Mouse (Mus musculus) liver, embryonic 13.5 days (tissue): Measurements from ENCODE around the gene Tmem223. TPM values are rescaled to one million over a fixed set of nuclear protein-coding genes. Genes with fewer than 3 reads are reported as not detected.

Experiments used
- ATAC-seq: fragments of 200-750 bp; cut with Nextera tagmentation; 2 replicates; pipeline ENCODE4 v1.8.0; 2017; ENCODE audit warnings: low read depth, mild to moderate bottlenecking, moderate number of reproducible peaks, moderate library complexity
- DNase-seq: peaks from one replicate; pipeline ENCODE4 v3.0.0; 2022
- H3K27ac ChIP-seq: fragments of 300-500 bp; sonication (generic); 2 replicates; pipeline ENCODE4 v1.5.1; 2015; ENCODE audit warnings: moderate library complexity, mild to moderate bottlenecking, inconsistent platforms
- H3K27me3 ChIP-seq: fragments of 300-500 bp; sonication (generic); 2 replicates; pipeline ENCODE4 v1.6.1; 2015; ENCODE audit warnings: mild to moderate bottlenecking, inconsistent platforms
- H3K36me3 ChIP-seq: fragments of 300-500 bp; sonication (generic); 2 replicates; pipeline ENCODE4 v1.6.1; 2015; ENCODE audit warnings: mild to moderate bottlenecking, inconsistent platforms
- H3K4me1 ChIP-seq: fragments of 300-500 bp; sonication (generic); replicated peaks from 2 replicates; pipeline ENCODE4 v1.6.1; 2015; ENCODE audit warnings: inconsistent platforms
- H3K4me2 ChIP-seq: fragments of 300-500 bp; sonication (generic); 2 replicates; pipeline ENCODE4 v1.6.1; 2015; ENCODE audit warnings: inconsistent platforms, mild to moderate bottlenecking, moderate library complexity
- H3K4me3 ChIP-seq: fragments of 300-500 bp; sonication (generic); replicated peaks from 2 replicates; pipeline ENCODE4 v1.5.1; 2015; ENCODE audit warnings: mild to moderate bottlenecking, inconsistent platforms
- H3K9ac ChIP-seq: fragments of 300-500 bp; sonication (generic); 2 replicates; pipeline ENCODE4 v1.6.1; 2015; ENCODE audit warnings: mild to moderate bottlenecking, inconsistent platforms
- H3K9me3 ChIP-seq: fragments of 300-500 bp; sonication (generic); replicated peaks from 2 replicates; pipeline ENCODE4 v1.6.1; 2016; ENCODE audit warnings: inconsistent platforms
- WGBS: fragments of 180-500 bp; shearing (Covaris S2); methylation state at CpG from one replicate; pipeline ENCODE4 v1.1.7; 2015; ENCODE audit not compliant: insufficient replicate concordance; 5-methylcytosine and 5-hydroxymethylcytosine counted together
- polyA plus RNA-seq: library from polyadenylated mRNA; unstranded; fragments of >200 nt; fragmentation: Nextera tagmentation; extraction: Ambion mirVana; gene quantifications from 2 replicates; pipeline ENCODE4 v1.2.1, GENCODE M21; 2015

The Tmem223 gene
- polyA plus RNA-seq: 66.1 and 74.2 TPM in 2 replicates

DNA sequence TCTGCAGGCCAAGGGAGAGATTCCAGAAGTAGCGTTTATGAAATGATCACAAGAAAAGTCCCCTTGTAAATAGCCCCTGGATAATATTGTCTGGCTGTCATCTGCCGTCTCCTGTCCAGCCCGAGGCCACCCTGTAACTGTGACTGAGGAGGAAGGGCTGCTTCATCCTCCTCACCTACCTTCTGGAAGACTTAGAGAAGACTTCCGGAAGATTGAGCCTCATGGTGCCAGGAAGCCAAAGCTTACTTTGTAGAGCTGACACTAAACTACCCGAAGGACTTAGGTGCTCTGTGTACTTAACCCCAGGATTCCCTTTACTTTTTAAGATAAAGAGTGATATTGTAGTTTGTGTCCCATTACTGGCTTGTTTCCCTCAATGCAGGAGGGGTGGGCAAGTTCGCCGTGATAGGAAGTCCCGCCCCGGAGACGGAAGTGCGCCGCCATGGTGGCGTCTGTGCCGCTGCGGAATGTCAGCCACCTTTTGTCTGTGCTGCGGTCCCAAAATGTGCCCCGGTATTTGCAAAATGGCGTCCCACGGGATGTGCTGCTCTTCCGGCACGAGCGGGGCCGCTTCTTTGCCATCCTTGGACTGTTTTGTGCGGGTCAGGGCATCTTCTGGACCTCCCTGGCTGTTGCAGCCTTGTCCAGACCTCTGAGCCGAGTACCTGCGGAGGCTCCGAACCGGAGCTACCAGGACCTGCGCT, at the start of gene Tmem223:
TSS of gene Tmem223 (plus strand) at position 430 of the 704 bp plus-strand sequence.
- ATAC-seq (no peak), DNase-seq (peak; percentile 61)
- peak within 1 kb of the TSS; percentile 85 for H3K4me3 ChIP-seq
- H3K27me3 ChIP-seq: no peaks in the 10 kb centered on the region
- H3K36me3 ChIP-seq: peaks cover 75% of the 10 kb centered on the region
- H3K4me2 ChIP-seq: peak within 1 kb of the TSS; percentile 99
- H3K9me3 ChIP-seq: 0 out of 2 replicates have a peak, but pooled peaks cover 1% of the 10 kb centered on the region
- peak within 1 kb of the TSS; percentile 99 for H3K27ac ChIP-seq
- H3K4me1 ChIP-seq: peaks cover 46% of the 10 kb centered on the region
- H3K9ac ChIP-seq: peak within 1 kb of the TSS; percentile 93
- 14% methylated on average over 29 of the region's 29 CpGs for WGBS

DNA sequence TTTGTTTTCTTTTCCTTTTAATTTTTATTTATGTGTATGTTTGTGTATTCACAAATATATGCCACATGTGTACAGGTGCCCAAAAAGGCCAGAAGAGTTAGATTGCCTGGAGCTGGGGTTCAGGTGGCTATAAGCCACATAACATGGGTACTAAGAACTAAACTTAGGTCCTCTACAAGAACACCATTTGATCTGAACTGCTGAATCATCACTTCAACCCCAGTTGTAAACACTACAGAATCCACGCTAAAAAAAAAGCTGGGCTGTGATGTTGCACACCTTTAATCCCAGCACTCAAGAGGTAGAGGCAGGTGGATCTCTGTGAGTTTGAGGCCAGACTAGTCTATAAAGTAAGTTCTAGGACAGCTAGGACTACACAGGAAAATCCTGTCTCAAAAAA, 49.4 kb upstream of the Tmem223 start:
- peaks cover 25% of the 10 kb centered on the region for H3K36me3 ChIP-seq
- DNase-seq (no peak), ATAC-seq (no peak)
- H3K4me2 ChIP-seq: peak overlapping the region; percentile 81
- H3K27me3 ChIP-seq: no peaks in the 10 kb centered on the region
- peak overlapping the region; percentile 98 for H3K27ac ChIP-seq
- peak overlapping the region; percentile 88 for H3K9ac ChIP-seq
- no peaks in the 10 kb centered on the region for H3K9me3 ChIP-seq
- H3K4me3 ChIP-seq: peak overlapping the region; percentile 85
- peaks cover 70% of the 10 kb centered on the region for H3K4me1 ChIP-seq
- 24% methylated on average over 1 of the region's 1 CpGs for WGBS

DNA sequence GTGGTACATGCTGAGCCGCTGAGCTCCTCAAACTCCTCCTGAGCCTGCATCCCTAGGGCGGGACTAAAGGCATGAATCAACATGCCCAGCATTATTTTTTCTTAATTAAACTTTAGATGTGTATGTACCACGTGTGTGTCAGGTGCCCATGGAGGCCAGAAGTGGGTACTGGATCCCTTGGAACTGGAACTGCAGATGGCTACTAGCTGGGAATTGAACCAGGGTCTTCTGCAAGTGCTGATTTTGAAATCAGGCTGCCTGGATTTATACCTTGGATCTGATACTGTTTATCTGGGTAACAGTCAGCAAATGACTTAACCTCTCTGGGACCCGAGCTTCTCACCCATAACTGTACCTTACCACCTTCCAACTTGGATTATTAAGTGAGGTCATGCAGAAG, 48.8 kb upstream of the Tmem223 start:
- ATAC-seq: no peak
- no peaks in the 10 kb centered on the region for H3K9me3 ChIP-seq
- no peak for DNase-seq
- H3K4me3 ChIP-seq: peak overlapping the region; percentile 85
- peaks cover 69% of the 10 kb centered on the region for H3K4me1 ChIP-seq
- WGBS: 43% methylated on average over 4 of the region's 4 CpGs
- H3K27me3 ChIP-seq: no peaks in the 10 kb centered on the region
- H3K36me3 ChIP-seq: peaks cover 31% of the 10 kb centered on the region
- H3K9ac ChIP-seq: peak overlapping the region; percentile 88
- peak overlapping the region; percentile 81 for H3K4me2 ChIP-seq
- peak overlapping the region; percentile 98 for H3K27ac ChIP-seq

DNA sequence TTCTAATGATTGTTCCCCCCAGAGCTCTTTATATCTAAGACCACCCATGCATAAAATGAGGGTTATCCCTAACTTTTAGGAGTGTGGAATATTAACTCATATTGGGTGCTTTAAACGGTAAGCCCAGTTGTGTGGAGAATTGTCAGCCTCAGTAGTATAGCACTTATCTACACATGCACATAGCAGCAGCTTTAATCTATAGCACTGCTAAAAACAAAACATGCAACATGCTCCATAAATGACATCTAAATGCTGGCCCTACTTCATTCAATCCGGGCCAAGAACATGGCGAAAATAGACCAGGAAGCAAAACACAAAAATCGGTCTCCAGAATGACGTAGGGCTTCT, 48.3 kb upstream of the Tmem223 start:
- Histone ChIP-seq H3K36me3 (peaks cover 32% of the 10 kb centered on the region), H3K4me3 (peak overlapping the region; percentile 85), H3K9me3 (no peaks in the 10 kb centered on the region), H3K27me3 (no peaks in the 10 kb centered on the region), H3K9ac (peak overlapping the region; percentile 88), H3K4me2 (peak overlapping the region; percentile 81), H3K4me1 (peaks cover 64% of the 10 kb centered on the region), H3K27ac (peak overlapping the region; percentile 98)
- DNase-seq (no peak), ATAC-seq (peak; percentile 8; the same call in 1 of the 2 replicates)
- WGBS: under 1% methylated on average over 5 of the region's 5 CpGs

GRCm38 (mm10) chr19:8722907-8723573, 47.8 kb upstream of the Tmem223 start, which contains the start of gene Slc3a2:
TSS of gene Slc3a2 (minus strand) at chr19:8723369.
- H3K4me2 ChIP-seq: peak within 1 kb of the TSS; percentile 81
- H3K27me3 ChIP-seq: no peaks in the 10 kb centered on the region
- DNase-seq: peak; percentile 97
- no peaks in the 10 kb centered on the region for H3K9me3 ChIP-seq
- H3K4me1 ChIP-seq: peaks cover 59% of the 10 kb centered on the region
- peak within 1 kb of the TSS; percentile 98 for H3K27ac ChIP-seq
- H3K36me3 ChIP-seq: peaks cover 32% of the 10 kb centered on the region
- H3K9ac ChIP-seq: peak within 1 kb of the TSS; percentile 88
- ATAC-seq: peak; percentile 90
- under 1% methylated on average over 50 of the region's 50 CpGs for WGBS
- peak within 1 kb of the TSS; percentile 85 for H3K4me3 ChIP-seq

DNA sequence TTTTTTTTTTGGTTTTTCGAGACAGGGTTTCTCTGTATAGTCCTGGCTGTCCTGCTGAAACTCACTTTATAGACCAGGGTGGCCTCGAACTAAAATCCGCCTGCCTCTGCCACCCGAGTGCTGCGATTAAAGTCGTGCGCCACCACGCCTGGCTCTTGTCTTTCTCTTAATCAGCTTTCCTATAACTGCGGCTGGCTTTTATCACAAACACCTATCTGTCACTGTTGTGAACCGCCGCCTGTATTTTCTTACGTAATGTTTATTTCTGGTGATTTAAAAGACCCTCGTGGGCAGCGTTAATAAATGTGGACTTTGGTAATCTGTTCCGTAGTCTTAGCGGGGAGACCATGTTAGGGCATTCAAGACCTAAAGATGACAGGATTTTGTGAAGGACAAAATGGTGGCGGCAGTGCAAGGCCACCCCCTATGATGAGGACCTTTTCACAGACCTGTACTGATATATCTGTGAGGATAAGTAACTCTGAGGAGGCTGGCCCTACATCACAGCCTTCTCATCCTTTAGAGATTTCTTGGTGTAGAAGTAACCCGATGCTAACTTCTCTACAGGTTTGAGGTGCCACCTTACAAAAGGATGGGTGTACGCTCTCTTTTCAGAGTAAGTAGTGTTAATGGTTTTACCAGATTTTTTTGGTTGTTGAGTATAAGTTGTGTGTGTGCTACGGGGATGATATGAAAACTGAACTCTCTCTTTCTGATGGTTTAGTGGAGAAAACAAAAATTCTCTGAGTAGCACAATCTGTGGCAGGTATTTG, 47.0 kb upstream of the Tmem223 start:
- Histone ChIP-seq H3K4me1 (peaks cover 53% of the 10 kb centered on the region), H3K4me2 (peak overlapping the region; percentile 78), H3K36me3 (peaks cover 32% of the 10 kb centered on the region), H3K27ac (peak overlapping the region; percentile 98), H3K9me3 (no peaks in the 10 kb centered on the region), H3K27me3 (no peaks in the 10 kb centered on the region), H3K9ac (peak overlapping the region; percentile 86), H3K4me3 (peak overlapping the region; percentile 85)
- ATAC-seq (no peak), DNase-seq (no peak)
- under 1% methylated on average over 20 of the region's 20 CpGs for WGBS

- Histone ChIP-seq H3K4me2 (peak overlapping the region; percentile 78), H3K9ac (peak overlapping the region; percentile 86), H3K36me3 (peaks cover 32% of the 10 kb centered on the region), H3K27ac (peak overlapping the region; percentile 98), H3K9me3 (no peaks in the 10 kb centered on the region), H3K4me3 (peak overlapping the region; percentile 85), H3K4me1 (peaks cover 50% of the 10 kb centered on the region), H3K27me3 (no peaks in the 10 kb centered on the region)
- no peak for ATAC-seq
- no peak for DNase-seq
- WGBS: 0% methylated on average over 2 of the region's 2 CpGs
Measured at GRCm38 (mm10) chr19:8724392-8724791, 46.4 kb upstream of the Tmem223 start.

GRCm38 (mm10) chr19:8725081-8725613, 45.6 kb upstream of the Tmem223 start:
- Histone ChIP-seq H3K27ac (peak overlapping the region; percentile 98), H3K4me1 (peaks cover 47% of the 10 kb centered on the region), H3K4me2 (peak overlapping the region; percentile 78), H3K4me3 (peak overlapping the region; percentile 85), H3K36me3 (peaks cover 32% of the 10 kb centered on the region), H3K27me3 (no peaks in the 10 kb centered on the region), H3K9me3 (no peaks in the 10 kb centered on the region), H3K9ac (peak overlapping the region; percentile 86)
- ATAC-seq: no peak
- 27% methylated on average over 4 of the region's 4 CpGs for WGBS
- no peak for DNase-seq

- no peaks in the 10 kb centered on the region for H3K27me3 ChIP-seq
- H3K9ac ChIP-seq: peak overlapping the region; percentile 86; the same call in 1 of the 2 replicates
- peak overlapping the region; percentile 98 for H3K27ac ChIP-seq
- peak overlapping the region; percentile 19; the same call in 1 of the 2 replicates for H3K4me2 ChIP-seq
- ATAC-seq: peak; percentile 4; the same call in 1 of the 2 replicates
- 11% methylated on average over 3 of the region's 3 CpGs for WGBS
- H3K36me3 ChIP-seq: peaks cover 32% of the 10 kb centered on the region
- H3K4me3 ChIP-seq: peak overlapping the region; percentile 85; the same call in 1 of the 2 replicates
- no peak for DNase-seq
- H3K9me3 ChIP-seq: no peaks in the 10 kb centered on the region
- peaks cover 32% of the 10 kb centered on the region for H3K4me1 ChIP-seq
Measured at GRCm38 (mm10) chr19:8726609-8727390, 44.0 kb upstream of the Tmem223 start.

GRCm38 (mm10) chr19:8727495-8728114, 43.2 kb upstream of the Tmem223 start:
- peak overlapping the region; percentile 44; the same call in 1 of the 2 replicates for H3K27ac ChIP-seq
- no peak overlapping the region for H3K9ac ChIP-seq
- no peak for DNase-seq

More at GRCm38 (mm10) chr19:8727495-8728114, 43.2 kb upstream of the Tmem223 start:
- Histone ChIP-seq H3K9me3 (no peaks in the 10 kb centered on the region), H3K4me3 (no peak overlapping the region), H3K36me3 (peaks cover 32% of the 10 kb centered on the region), H3K4me1 (peaks cover 27% of the 10 kb centered on the region), H3K4me2 (no peak overlapping the region), H3K27me3 (peaks cover under 1% of the 10 kb centered on the region; the same call in 1 of the 2 replicates)
- WGBS: 8% methylated on average over 5 of the region's 5 CpGs
- ATAC-seq: no peak
